Mouse (Mus musculus) mouse trophoblast stem cell (cell line): ENCODE data around the gene Slc16a10.

Experiments used
- in situ Hi-C, 2 experiments: fragments of 300-500 bp; cut with MseI, MboI; formaldehyde crosslinking; loops; 2 replicates in 1 of 2; 3 replicates in 1 of 2; pipeline ENCODE4 v1.15.1; 2025

Slc16a10 gene

DNA sequence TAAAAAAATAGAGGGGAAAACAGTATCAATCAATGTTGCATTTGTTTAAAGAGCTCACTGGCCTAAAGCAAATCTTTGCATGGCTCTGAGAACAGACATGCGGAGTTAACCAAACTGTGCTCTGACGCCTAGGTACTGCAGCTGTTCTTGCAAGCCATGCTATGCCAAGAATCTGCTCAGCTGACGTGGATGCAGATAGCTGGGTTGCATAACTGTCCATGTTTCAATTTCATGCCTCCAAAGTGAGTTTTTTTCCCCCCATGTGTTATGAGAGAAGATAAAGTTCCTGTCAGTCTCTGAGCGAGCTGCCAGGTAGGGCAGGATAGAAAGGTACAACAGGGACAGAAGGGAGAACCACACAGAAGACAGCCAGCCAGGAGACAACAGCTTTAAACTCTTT, 72.8 kb downstream of the Slc16a10 start:
- in situ Hi-C loops, result no loop called here

- in situ Hi-C loops, result no loop called here
Measured at GRCm38 (mm10) chr10:40068595-40068994, 73.5 kb downstream of the Slc16a10 start.

DNA sequence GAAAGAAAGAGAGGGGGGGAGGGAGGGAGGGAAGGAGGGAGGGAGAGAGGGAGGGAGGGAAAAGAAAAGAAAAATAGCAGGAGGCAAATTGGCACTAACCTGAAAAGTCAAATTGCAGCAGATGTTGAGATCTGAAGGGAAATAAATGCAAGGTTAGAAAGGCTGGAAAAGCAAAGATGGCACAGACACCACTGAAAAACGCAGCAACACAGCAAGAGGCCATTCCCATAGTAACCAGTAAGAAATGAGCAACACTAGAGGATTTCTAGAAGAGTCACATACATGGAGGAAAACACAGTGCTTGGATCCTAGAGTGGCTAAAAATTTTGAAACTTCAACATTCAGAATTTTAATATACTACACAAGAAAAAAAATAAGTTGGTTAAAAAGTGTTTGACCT, 74.5 kb downstream of the Slc16a10 start:
- in situ Hi-C loops, result no loop called here

- in situ Hi-C loops, result no loop called here
Measured at GRCm38 (mm10) chr10:40067071-40067470, 75.0 kb downstream of the Slc16a10 start.

DNA sequence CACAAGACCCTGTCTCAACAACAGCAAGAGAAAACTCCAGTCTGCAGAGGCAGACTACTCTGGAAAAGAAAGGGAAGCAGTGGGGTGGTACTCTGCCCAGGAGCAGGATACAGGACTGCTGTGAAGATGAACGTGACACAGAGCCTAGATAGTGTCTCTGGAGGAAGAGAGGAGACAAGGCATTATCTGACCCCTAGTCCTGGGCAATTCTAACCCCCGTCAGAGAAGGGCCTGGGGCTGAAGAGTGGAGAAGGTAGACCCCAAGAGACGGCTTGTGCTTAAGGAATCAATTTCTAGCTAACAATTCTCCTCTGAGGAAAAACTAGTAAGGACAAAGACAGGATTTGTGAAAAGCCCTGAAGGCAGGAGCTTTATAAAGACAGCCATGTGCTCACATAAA, 76.7 kb downstream of the Slc16a10 start:
- in situ Hi-C loops, result no loop called here

DNA sequence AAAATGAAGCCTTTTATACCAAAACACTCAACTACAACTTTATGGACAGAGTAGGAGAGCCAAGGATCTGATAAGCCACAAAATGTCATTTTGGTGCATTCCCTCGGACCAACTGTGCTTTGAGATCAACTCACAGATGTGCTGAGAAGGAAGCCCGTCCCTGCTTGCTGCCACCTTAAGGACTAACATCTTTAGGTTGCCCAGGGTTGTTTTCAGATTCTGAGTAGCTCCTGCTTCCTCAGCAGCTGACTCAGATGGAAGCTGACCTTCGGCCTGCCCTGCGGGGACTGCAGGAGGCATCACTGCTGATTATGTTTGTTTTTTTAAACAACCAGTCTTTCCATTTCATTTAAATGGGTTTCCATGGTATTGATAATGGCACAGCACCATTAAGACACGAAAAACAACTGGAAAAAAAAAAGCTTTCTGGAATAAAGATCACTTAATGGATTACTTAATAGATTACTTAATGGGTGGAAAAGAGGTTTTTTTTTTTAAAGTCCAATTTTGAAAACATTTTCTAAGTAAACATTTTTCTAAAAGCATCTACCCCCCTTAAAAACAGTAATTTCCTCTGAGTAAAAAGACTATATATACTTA, 78.7 kb downstream of the Slc16a10 start:
- in situ Hi-C loops, result no loop called here

- in situ Hi-C loops, result no loop called here
Measured at GRCm38 (mm10) chr10:40062812-40063211, 79.2 kb downstream of the Slc16a10 start.

GRCm38 (mm10) chr10:40061926-40062325, 80.1 kb downstream of the Slc16a10 start:
- in situ Hi-C loops, result no loop called here

GRCm38 (mm10) chr10:40058786-40059120, 83.3 kb downstream of the Slc16a10 start:
- in situ Hi-C loops, result loop anchor here (5.0 to 10.0 kb wide), 2 partner anchors 154 to 156 kb away; no protein-coding TSS in a partner anchor

DNA sequence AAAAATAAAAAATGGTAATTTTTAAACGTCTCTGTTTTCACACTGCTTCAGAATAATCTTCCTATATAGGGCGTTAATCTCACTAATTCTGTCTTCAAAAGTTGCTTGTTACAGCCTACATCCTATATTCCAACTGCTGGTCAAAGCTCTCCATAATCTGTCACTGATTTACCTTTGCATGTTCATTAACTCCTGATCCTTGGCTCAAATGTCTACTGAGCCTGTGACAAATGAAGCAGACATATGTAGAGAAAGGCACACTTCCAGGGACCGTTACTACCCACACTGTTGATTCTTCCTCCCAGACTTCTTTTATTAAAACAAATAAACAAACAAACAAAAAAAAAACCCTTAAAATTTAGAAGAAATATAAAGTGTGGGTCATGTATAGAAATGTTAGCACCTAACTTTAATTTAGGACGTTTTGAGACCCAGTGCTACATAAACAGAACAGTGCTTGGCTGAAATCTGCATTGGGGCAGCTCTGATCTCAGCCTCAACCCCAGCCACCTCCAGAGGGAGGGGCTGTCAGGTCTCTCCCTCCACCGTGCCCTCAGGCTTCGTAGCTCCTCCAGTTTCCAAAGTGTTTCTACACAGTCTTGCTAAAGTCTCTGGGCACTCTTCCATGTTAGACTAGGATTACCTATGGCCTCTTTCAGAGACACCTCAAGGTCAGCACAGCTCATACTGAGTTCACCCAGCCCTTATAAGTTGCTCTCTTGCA, 83.8 kb downstream of the Slc16a10 start:
- in situ Hi-C loops, result loop anchor here (5.0 to 10.0 kb wide), 2 partner anchors 154 to 157 kb away; no protein-coding TSS in a partner anchor

GRCm38 (mm10) chr10:40057615-40058014, 84.4 kb downstream of the Slc16a10 start:
- in situ Hi-C loops, result loop anchor here (5.0 to 10.0 kb wide), 2 partner anchors 155 to 157 kb away; no protein-coding TSS in a partner anchor

DNA sequence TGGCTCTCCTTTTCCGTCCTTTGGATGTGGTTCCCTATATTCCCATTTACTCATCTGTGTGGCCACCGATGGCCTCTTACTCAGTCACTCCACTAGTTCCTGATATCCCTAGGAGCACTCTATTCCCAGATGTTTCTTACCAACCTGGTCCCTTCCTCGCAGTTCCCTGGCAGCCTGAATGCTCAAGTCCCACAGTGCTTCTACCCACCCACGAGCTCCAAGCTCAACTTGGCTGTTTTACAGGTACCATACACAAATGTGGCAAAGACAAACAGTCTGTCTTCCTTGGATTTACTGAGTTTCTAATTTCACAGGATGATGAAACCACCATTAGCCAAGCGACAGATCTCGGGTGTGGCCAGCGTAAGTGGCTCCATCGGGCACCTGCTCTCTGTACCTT, 87.6 kb downstream of the Slc16a10 start:
- in situ Hi-C loops, result loop anchor here in 1 of 2 experiments (10.0 kb wide), 1 partner anchor 160 kb away; no protein-coding TSS in a partner anchor

- in situ Hi-C loops, result loop anchor here in 1 of 2 experiments (10.0 kb wide), 1 partner anchor 161 kb away; no protein-coding TSS in a partner anchor
Measured at GRCm38 (mm10) chr10:40053896-40054295, 88.2 kb downstream of the Slc16a10 start.

DNA sequence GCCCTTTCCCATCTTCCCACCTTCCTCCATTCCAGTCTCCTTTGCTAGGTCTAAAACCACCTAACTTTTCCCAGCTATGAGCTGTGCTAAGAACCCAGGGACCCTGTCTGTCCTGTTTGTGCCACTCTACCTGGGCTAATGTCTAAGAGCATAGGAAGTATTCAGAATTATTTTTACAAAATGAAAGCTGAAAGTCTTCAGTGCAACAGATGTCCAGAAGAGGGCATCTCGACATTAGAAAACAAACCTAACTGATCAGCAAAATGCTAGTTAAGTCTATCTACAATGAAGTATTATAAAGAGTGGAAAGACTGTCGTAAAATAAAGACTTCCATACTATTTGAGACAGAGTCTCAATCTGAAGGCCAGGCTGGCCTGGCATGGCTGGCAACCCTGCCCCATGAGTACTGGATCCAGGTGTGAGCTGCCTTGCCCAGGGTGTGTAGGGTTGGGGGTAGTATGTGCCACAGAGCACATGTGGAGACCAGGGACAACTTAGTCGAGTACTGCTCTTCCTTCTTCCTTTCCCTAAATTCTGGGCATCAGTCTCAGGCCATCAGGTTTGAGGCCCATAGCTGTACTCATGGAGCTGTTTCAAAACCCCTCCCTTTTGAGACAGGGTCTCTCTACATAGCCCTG, 88.7 kb downstream of the Slc16a10 start:
- in situ Hi-C loops, result loop anchor here in 1 of 2 experiments (10.0 kb wide), 1 partner anchor 161 kb away; no protein-coding TSS in a partner anchor

GRCm38 (mm10) chr10:40051997-40052396, 90.1 kb downstream of the Slc16a10 start:
- in situ Hi-C loops, result loop anchor here in 1 of 2 experiments (10.0 kb wide), 1 partner anchor 163 kb away; no protein-coding TSS in a partner anchor

DNA sequence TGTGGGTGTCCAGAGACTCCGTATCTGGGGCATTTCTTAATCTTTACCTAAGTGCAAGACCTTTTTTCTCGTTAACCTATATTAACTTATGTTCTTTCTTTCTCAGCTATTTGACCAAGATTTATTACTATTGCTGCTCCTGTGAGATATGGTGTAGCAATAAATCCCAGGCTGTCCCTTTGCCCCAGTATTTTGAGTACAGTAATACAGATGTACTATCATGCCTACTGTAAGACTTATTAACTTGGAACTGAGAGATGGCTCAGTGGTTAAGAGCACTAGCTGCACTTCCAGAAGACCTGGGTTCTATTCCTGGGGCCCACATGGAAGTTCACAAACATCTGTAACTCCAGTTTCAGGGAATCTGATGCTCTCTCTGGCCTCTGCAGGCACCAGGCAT, 91.3 kb downstream of the Slc16a10 start:
- in situ Hi-C loops, result loop anchor here in 1 of 2 experiments (10.0 kb wide), 1 partner anchor 164 kb away; no protein-coding TSS in a partner anchor

- in situ Hi-C loops, result no loop called here
Measured at GRCm38 (mm10) chr10:40041339-40041738, 100.7 kb downstream of the Slc16a10 start.

GRCm38 (mm10) chr10:40036686-40037560, 105.1 kb downstream of the Slc16a10 start:
- in situ Hi-C loops, result no loop called here

- in situ Hi-C loops, result no loop called here
Measured at GRCm38 (mm10) chr10:40034956-40035355, 107.1 kb downstream of the Slc16a10 start.

GRCm38 (mm10) chr10:40032897-40033296, 109.2 kb downstream of the Slc16a10 start:
- in situ Hi-C loops, result no loop called here

DNA sequence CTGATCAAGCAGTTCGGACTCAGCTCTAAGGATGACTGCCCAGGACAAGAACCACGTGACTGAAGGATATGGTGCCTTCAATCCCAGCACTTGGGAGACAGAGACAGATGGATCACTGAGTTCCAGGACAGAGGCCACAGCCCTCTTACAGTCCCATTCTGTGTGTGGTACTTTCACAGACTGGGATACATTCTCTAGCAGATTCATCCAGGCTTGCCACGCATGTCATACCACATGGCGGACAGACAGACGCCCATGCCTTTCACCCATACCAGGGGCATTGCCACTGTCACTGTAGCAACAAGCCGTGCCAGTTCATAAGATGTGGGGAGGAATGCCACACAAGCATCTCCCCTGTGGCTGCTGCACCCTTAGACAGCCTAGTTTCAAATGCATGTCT, 111.3 kb downstream of the Slc16a10 start:
- in situ Hi-C loops, result no loop called here
